ENCODE assay signal across 10 mouse cellular contexts in the genomic region with DNA sequence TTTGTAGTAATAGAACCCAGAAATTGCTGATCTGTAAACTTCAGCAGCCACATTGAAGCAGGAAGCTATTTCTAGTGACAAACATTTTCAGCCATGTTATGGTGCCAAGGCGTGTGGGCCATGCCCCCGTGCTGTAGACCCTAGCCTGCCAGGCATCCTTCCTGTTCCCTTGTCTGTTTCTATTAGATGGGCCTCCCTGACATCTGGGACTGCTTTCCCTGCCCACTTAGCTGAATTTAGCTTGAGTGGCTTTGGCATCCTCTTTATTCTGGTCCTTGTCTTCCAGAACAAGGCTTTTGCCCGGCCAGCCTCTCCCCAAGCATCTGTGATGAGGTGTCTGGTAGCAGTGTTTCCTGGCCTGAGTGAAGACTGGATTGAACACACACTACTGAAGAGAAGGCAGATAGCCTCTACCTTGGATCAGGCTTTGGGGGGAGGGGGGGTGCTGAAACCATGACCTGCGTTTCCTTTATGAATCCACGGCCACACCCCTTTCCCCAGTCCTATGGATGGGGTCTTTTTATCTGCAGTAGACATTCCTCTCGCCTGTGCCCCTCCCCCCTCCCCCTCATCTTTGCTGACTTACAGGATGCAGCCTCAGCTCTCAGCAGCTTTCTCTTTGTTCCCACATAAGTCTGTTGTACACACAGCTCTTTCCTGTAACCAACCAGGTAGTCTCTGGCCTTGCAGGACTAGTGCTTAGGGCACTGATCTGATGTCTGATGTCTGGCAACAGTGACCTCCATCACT. TPM values are rescaled to one million over a fixed set of nuclear protein-coding genes. Genes with fewer than 3 reads are reported as not detected.
DNase-seq lines count a peak whose midpoint lies in the region; ATAC-seq lines count a peak whose summit lies in the region.
"Had no signal": no experiment of that assay in that cellular context is flagged by ENCODE, and none has a peak within 500 bp of the region (broad histone marks: within the 10 kb centered on the region; RNA-seq: fewer than 3 reads in every experiment).

No protein-coding gene starts in this region.

- H3K27ac ChIP-seq in embryonic facial prominence, embryonic 13.5 days = peak overlapping the region; percentile 28; the same call in 1 of the 2 replicates
- H3K27ac ChIP-seq in hindbrain, embryonic 16.5 days (ENCODE audit: low read depth, low read length) = 0 out of 2 replicates have a peak overlapping the region, but pooled peaks have one; percentile 12
- no peak overlapping the region for H3K27ac ChIP-seq in neural tube, embryonic 12.5 days
- H3K27ac ChIP-seq: heart, adult 2 months had no signal

- peak overlapping the region; percentile 42 for H3K4me3 ChIP-seq in megakaryocyte, embryonic 14.5 days (replicated peaks)
- H3K4me3 ChIP-seq in embryonic facial prominence, embryonic 13.5 days = no peak overlapping the region
- no peak overlapping the region for H3K4me3 ChIP-seq in hindbrain, embryonic 16.5 days (ENCODE audit: low read length)
- H3K4me3 ChIP-seq in neural tube, embryonic 12.5 days = no peak overlapping the region
- H3K4me3 ChIP-seq: erythroblast, embryonic 14.5 days; heart, adult 2 months had no signal

- DNase-seq in Muller cell, postnatal 12 days (ENCODE audit: inconsistent ontology term) = no peak

- WGBS in embryonic facial prominence, embryonic 13.5 days = 16% methylated on average over 6 of the region's 6 CpGs
- WGBS in hindbrain, embryonic 16.5 days = 22% methylated on average over 6 of the region's 6 CpGs
- WGBS in neural tube, embryonic 12.5 days = 46% methylated on average over 6 of the region's 6 CpGs

- no peak overlapping the region for H3K9ac ChIP-seq in embryonic facial prominence, embryonic 13.5 days
- no peak overlapping the region for H3K9ac ChIP-seq in hindbrain, embryonic 16.5 days (ENCODE audit: low read depth, low read length)
- no peak overlapping the region for H3K9ac ChIP-seq in neural tube, embryonic 12.5 days

- no peak for ATAC-seq in megakaryocyte, adult 5-6 weeks (ENCODE audit: poor library complexity, severe bottlenecking)
- no peak for ATAC-seq in embryonic facial prominence, embryonic 13.5 days (ENCODE audit: insufficient number of reproducible peaks, insufficient read depth, low FRiP score, low TSS enrichment, low read depth)
- ATAC-seq in hindbrain, embryonic 16.5 days = peak; percentile 31
- peak; percentile 8; the same call in 1 of the 2 replicates for ATAC-seq in neural tube, embryonic 12.5 days (ENCODE audit: low FRiP score, low read depth)
- ATAC-seq in megakaryocyte progenitor cell, adult 5-6 weeks (replicated peaks; ENCODE audit: poor library complexity) = no peak

- H3K27me3 ChIP-seq in megakaryocyte, embryonic 14.5 days (replicated peaks) = no peaks in the 10 kb centered on the region
- H3K27me3 ChIP-seq in embryonic facial prominence, embryonic 13.5 days = no peaks in the 10 kb centered on the region
- H3K27me3 ChIP-seq in hindbrain, embryonic 16.5 days (replicated peaks; ENCODE audit: control insufficient read depth, insufficient read depth, low read length) = no peaks in the 10 kb centered on the region
- no peaks in the 10 kb centered on the region for H3K27me3 ChIP-seq in neural tube, embryonic 12.5 days (replicated peaks)

- H3K4me2 ChIP-seq in embryonic facial prominence, embryonic 13.5 days = no peak overlapping the region
- H3K4me2 ChIP-seq in hindbrain, embryonic 16.5 days (ENCODE audit: low read length) = no peak overlapping the region
- no peak overlapping the region for H3K4me2 ChIP-seq in neural tube, embryonic 12.5 days (replicated peaks)

- H3K4me1 ChIP-seq in megakaryocyte, embryonic 14.5 days = peaks cover 58% of the 10 kb centered on the region
- H3K4me1 ChIP-seq in embryonic facial prominence, embryonic 13.5 days = peaks cover 73% of the 10 kb centered on the region
- H3K4me1 ChIP-seq in hindbrain, embryonic 16.5 days (ENCODE audit: control insufficient read depth, insufficient read depth, low read depth, low read length) = peaks cover 15% of the 10 kb centered on the region
- peaks cover 35% of the 10 kb centered on the region for H3K4me1 ChIP-seq in neural tube, embryonic 12.5 days

- H3K9me3 ChIP-seq in megakaryocyte, embryonic 14.5 days = no peaks in the 10 kb centered on the region
- H3K9me3 ChIP-seq in embryonic facial prominence, embryonic 13.5 days = no peaks in the 10 kb centered on the region
- H3K9me3 ChIP-seq in hindbrain, embryonic 16.5 days (ENCODE audit: control insufficient read depth, low read length) = no peaks in the 10 kb centered on the region
- H3K9me3 ChIP-seq in neural tube, embryonic 12.5 days = no peaks in the 10 kb centered on the region

- peaks cover 66% of the 10 kb centered on the region for H3K36me3 ChIP-seq in megakaryocyte, embryonic 14.5 days (replicated peaks; ENCODE audit: low read length)
- 0 out of 2 replicates have a peak, but pooled peaks cover 2% of the 10 kb centered on the region for H3K36me3 ChIP-seq in embryonic facial prominence, embryonic 13.5 days
- H3K36me3 ChIP-seq in hindbrain, embryonic 16.5 days (ENCODE audit: control insufficient read depth, insufficient read depth, low read length) = no peaks in the 10 kb centered on the region
- no peaks in the 10 kb centered on the region for H3K36me3 ChIP-seq in neural tube, embryonic 12.5 days
- H3K36me3 ChIP-seq: G1E had no signal

RNA-seq across cellular contexts. Expression of a gene that starts 51.1 kb away (rescaled TPM):
- 8.2 and 21.7 TPM in 2 replicates for polyA plus RNA-seq in megakaryocyte, embryonic 14.5 days (2012; ENCODE audit: insufficient read depth, low replicate concordance)
- 0.91 and 0.93 TPM in 2 replicates for total RNA-seq in megakaryocyte, adult 5-6 weeks (2015)
- 1.1 and 1.2 TPM in 2 replicates for total RNA-seq in megakaryocyte, adult 5-6 weeks (2017)
- 27.9 and 30.4 TPM in 2 replicates for polyA plus RNA-seq in embryonic facial prominence, embryonic 13.5 days (2015; fragmentation: Nextera tagmentation; extraction: Ambion mirVana)
- polyA plus RNA-seq in hindbrain, embryonic 16.5 days (2015; fragmentation: Nextera tagmentation; extraction: Ambion mirVana) = 26.2 and 28.8 TPM in 2 replicates
- polyA plus RNA-seq in neural tube, embryonic 12.5 days (2016; fragmentation: Nextera tagmentation; extraction: Ambion mirVana) = 35.0 and 42.8 TPM in 2 replicates
- total RNA-seq in megakaryocyte progenitor cell, adult 5-6 weeks (2015) = 2.4 and 2.9 TPM in 2 replicates
- total RNA-seq in megakaryocyte progenitor cell, adult 5-6 weeks (2017) = 3.8 and 4.2 TPM in 2 replicates
- polyA plus RNA-seq: G1E had no signal

Comparison
In these comparisons a context has a peak if more than half of its experiments do, and no peak if none do; other contexts are left out.
1. ATAC-seq: peak in hindbrain, embryonic 16.5 days (single experiment) and neural tube, embryonic 12.5 days (single experiment); none in megakaryocyte, adult 5-6 weeks (single experiment), embryonic facial prominence, embryonic 13.5 days (single experiment) and megakaryocyte progenitor cell, adult 5-6 weeks (single experiment).